Mouse (Mus musculus): ENCODE measurements around the gene Eri2. TPM values are rescaled to one million over a fixed set of nuclear protein-coding genes. Genes with fewer than 3 reads are reported as not detected.
"Not testable (repeated sequence)": the region's sequence is repeated elsewhere in the genome, so short reads cannot be mapped to it uniquely, and the experiment has no call there.

Eri2 gene
- polyA plus RNA-seq, 1 experiment from 2014 or later: 15.4 TPM

- Histone ChIP-seq H3K36me3 (peaks cover 39% of the 10 kb centered on the region), H3K27ac (replicated peaks) (no peak overlapping the region), H3K4me3 (no peak overlapping the region), H3K9ac (no peak overlapping the region), H3K27me3 (no peaks in the 10 kb centered on the region), H3K9me3 (no peaks in the 10 kb centered on the region), H3K4me1 (replicated peaks) (no peaks in the 10 kb centered on the region), H3K4me2 (no peak overlapping the region)
- no peak for ATAC-seq (ENCODE audit: low FRiP score, low read depth)
- WGBS: 91% methylated on average over 2 of the region's 2 CpGs
These were observed 10.4 kb downstream of the Eri2 start for GRCm38 (mm10) chr7:119783453-119783852.

- Histone ChIP-seq H3K4me3 (no peak overlapping the region), H3K36me3 (no peaks in the 10 kb centered on the region), H3K9ac (no peak overlapping the region), H3K4me1 (replicated peaks) (no peaks in the 10 kb centered on the region), H3K9me3 (no peaks in the 10 kb centered on the region), H3K27me3 (no peaks in the 10 kb centered on the region), H3K27ac (replicated peaks) (no peak overlapping the region), H3K4me2 (no peak overlapping the region)
- ATAC-seq (ENCODE audit: low FRiP score, low read depth): no peak
- 95% methylated on average over 8 of the region's 8 CpGs for WGBS
These were observed 24.0 kb downstream of the Eri2 start for GRCm38 (mm10) chr7:119769895-119770294.

- no peak for ATAC-seq (ENCODE audit: low FRiP score, low read depth)
- Histone ChIP-seq H3K4me1 (replicated peaks) (no peaks in the 10 kb centered on the region), H3K9ac (no peak overlapping the region), H3K9me3 (no peaks in the 10 kb centered on the region), H3K36me3 (no peaks in the 10 kb centered on the region), H3K4me2 (no peak overlapping the region), H3K4me3 (no peak overlapping the region), H3K27me3 (no peaks in the 10 kb centered on the region), H3K27ac (replicated peaks) (no peak overlapping the region)
- 90% methylated on average over 6 of the region's 6 CpGs for WGBS
These were observed 26.9 kb downstream of the Eri2 start for GRCm38 (mm10) chr7:119766996-119767395.

- no peak overlapping the region for H3K4me2 ChIP-seq
- no peak overlapping the region for H3K27ac ChIP-seq (replicated peaks)
- H3K9me3 ChIP-seq: no peaks in the 10 kb centered on the region
- no peaks in the 10 kb centered on the region for H3K4me1 ChIP-seq (replicated peaks)
- H3K4me3 ChIP-seq: no peak overlapping the region
- no peak overlapping the region for H3K9ac ChIP-seq
- no peaks in the 10 kb centered on the region for H3K27me3 ChIP-seq
- no peak for ATAC-seq (ENCODE audit: low FRiP score, low read depth)
- 95% methylated on average over 3 of the region's 3 CpGs for WGBS
- H3K36me3 ChIP-seq: no peaks in the 10 kb centered on the region
These were observed 29.5 kb downstream of the Eri2 start for GRCm38 (mm10) chr7:119764377-119764776.

- H3K9ac ChIP-seq: no peak overlapping the region
- H3K27ac ChIP-seq (replicated peaks): no peak overlapping the region
- no peaks in the 10 kb centered on the region for H3K36me3 ChIP-seq
- no peaks in the 10 kb centered on the region for H3K4me1 ChIP-seq (replicated peaks)
- H3K9me3 ChIP-seq: no peaks in the 10 kb centered on the region
- ATAC-seq (ENCODE audit: low FRiP score, low read depth): no peak
- H3K27me3 ChIP-seq: no peaks in the 10 kb centered on the region
- no peak overlapping the region for H3K4me3 ChIP-seq
- 75% methylated on average over 4 of the region's 4 CpGs for WGBS
- no peak overlapping the region for H3K4me2 ChIP-seq
These were observed 31.6 kb downstream of the Eri2 start for GRCm38 (mm10) chr7:119762166-119762697.

GRCm38 (mm10) chr7:119760527-119760951, 33.3 kb downstream of the Eri2 start, which contains the start of gene Acsm3:
Acsm3 (plus strand) TSS chr7:119760923.
- no peak within 1 kb of the TSS for H3K9ac ChIP-seq
- H3K27me3 ChIP-seq: no peaks in the 10 kb centered on the region
- no peak for ATAC-seq (ENCODE audit: low FRiP score, low read depth)
- WGBS: 90% methylated on average over 11 of the region's 11 CpGs
- no peaks in the 10 kb centered on the region for H3K36me3 ChIP-seq
- no peaks in the 10 kb centered on the region for H3K9me3 ChIP-seq
- no peak within 1 kb of the TSS for H3K27ac ChIP-seq (replicated peaks)
- no peak within 1 kb of the TSS for H3K4me3 ChIP-seq
- no peak within 1 kb of the TSS for H3K4me2 ChIP-seq
- no peaks in the 10 kb centered on the region for H3K4me1 ChIP-seq (replicated peaks)

- H3K9ac ChIP-seq: no peak overlapping the region
- no peak overlapping the region for H3K27ac ChIP-seq (replicated peaks)
- no peak overlapping the region for H3K4me3 ChIP-seq
- 89% methylated on average over 1 of the region's 1 CpGs for WGBS
- H3K4me1 ChIP-seq (replicated peaks): no peaks in the 10 kb centered on the region
- no peak for ATAC-seq (ENCODE audit: low FRiP score, low read depth)
- no peaks in the 10 kb centered on the region for H3K9me3 ChIP-seq
- no peak overlapping the region for H3K4me2 ChIP-seq
- no peaks in the 10 kb centered on the region for H3K36me3 ChIP-seq
- H3K27me3 ChIP-seq: no peaks in the 10 kb centered on the region
These were observed 40.2 kb downstream of the Eri2 start for GRCm38 (mm10) chr7:119753696-119754095.

GRCm38 (mm10) chr7:119749942-119750341, 43.9 kb downstream of the Eri2 start:
- H3K4me1 ChIP-seq (replicated peaks): no peaks in the 10 kb centered on the region
- no peak overlapping the region for H3K27ac ChIP-seq (replicated peaks)
- 59% methylated on average over 2 of the region's 2 CpGs for WGBS
- no peak for ATAC-seq (ENCODE audit: low FRiP score, low read depth)
- H3K9me3 ChIP-seq: no peaks in the 10 kb centered on the region
- H3K36me3 ChIP-seq: no peaks in the 10 kb centered on the region
- H3K4me3 ChIP-seq: no peak overlapping the region
- H3K27me3 ChIP-seq: no peaks in the 10 kb centered on the region
- no peak overlapping the region for H3K4me2 ChIP-seq
- no peak overlapping the region for H3K9ac ChIP-seq

- no peaks in the 10 kb centered on the region for H3K9me3 ChIP-seq
- ATAC-seq (ENCODE audit: low FRiP score, low read depth): no peak
- H3K4me1 ChIP-seq (replicated peaks): peaks cover 5% of the 10 kb centered on the region
- H3K4me2 ChIP-seq: no peak overlapping the region
- no peaks in the 10 kb centered on the region for H3K27me3 ChIP-seq
- H3K4me3 ChIP-seq: no peak overlapping the region
- no peak overlapping the region for H3K27ac ChIP-seq (replicated peaks)
- no peak overlapping the region for H3K9ac ChIP-seq
- H3K36me3 ChIP-seq: no peaks in the 10 kb centered on the region
- 94% methylated on average over 2 of the region's 2 CpGs for WGBS
These were observed 45.1 kb downstream of the Eri2 start for GRCm38 (mm10) chr7:119748761-119749160.

- Histone ChIP-seq H3K9ac (no peak overlapping the region), H3K27me3 (no peaks in the 10 kb centered on the region), H3K9me3 (no peaks in the 10 kb centered on the region), H3K4me2 (no peak overlapping the region), H3K36me3 (no peaks in the 10 kb centered on the region), H3K4me3 (no peak overlapping the region), H3K27ac (replicated peaks) (no peak overlapping the region), H3K4me1 (replicated peaks) (peaks cover 5% of the 10 kb centered on the region)
- WGBS: 65% methylated on average over 1 of the region's 1 CpGs
- no peak for ATAC-seq (ENCODE audit: low FRiP score, low read depth)
These were observed 48.0 kb downstream of the Eri2 start for GRCm38 (mm10) chr7:119745869-119746268.

- Histone ChIP-seq H3K4me3 (no peak overlapping the region), H3K27ac (replicated peaks) (no peak overlapping the region), H3K4me1 (replicated peaks) (peaks cover 5% of the 10 kb centered on the region), H3K9me3 (no peaks in the 10 kb centered on the region), H3K36me3 (no peaks in the 10 kb centered on the region), H3K27me3 (no peaks in the 10 kb centered on the region), H3K9ac (no peak overlapping the region), H3K4me2 (peak overlapping the region; percentile 42)
- ATAC-seq (ENCODE audit: low FRiP score, low read depth): no peak
- 8% methylated on average over 34 of the region's 34 CpGs for WGBS
These were observed 49.5 kb downstream of the Eri2 start for GRCm38 (mm10) chr7:119744321-119744720.

- peak; percentile 54; the same call in 1 of the 2 replicates for ATAC-seq (ENCODE audit: low FRiP score, low read depth)
- peak overlapping the region; percentile 55 for H3K4me2 ChIP-seq
These were observed 53.9 kb downstream of the Eri2 start for GRCm38 (mm10) chr7:119739798-119740468.

More at GRCm38 (mm10) chr7:119739798-119740468, 53.9 kb downstream of the Eri2 start:
- not testable (repeated sequence) for H3K4me1 ChIP-seq (replicated peaks); H3K27me3 ChIP-seq; H3K9me3 ChIP-seq; H3K27ac ChIP-seq (replicated peaks); H3K36me3 ChIP-seq
- H3K4me3 ChIP-seq: peak overlapping the region; percentile 43
- peak overlapping the region; percentile 33 for H3K9ac ChIP-seq
- 2% methylated on average over 29 of the region's 44 CpGs for WGBS

All from hindbrain, embryonic 15.5 days (tissue).